Mouse (Mus musculus): ENCODE measurements at regions not wholly inside any gene's neighbourhood (a gene's known extent, or its start where the extent isn't known, plus 50 kb on each side); places are given as distances from the start of the nearest gene placed in this dataset.

DNA sequence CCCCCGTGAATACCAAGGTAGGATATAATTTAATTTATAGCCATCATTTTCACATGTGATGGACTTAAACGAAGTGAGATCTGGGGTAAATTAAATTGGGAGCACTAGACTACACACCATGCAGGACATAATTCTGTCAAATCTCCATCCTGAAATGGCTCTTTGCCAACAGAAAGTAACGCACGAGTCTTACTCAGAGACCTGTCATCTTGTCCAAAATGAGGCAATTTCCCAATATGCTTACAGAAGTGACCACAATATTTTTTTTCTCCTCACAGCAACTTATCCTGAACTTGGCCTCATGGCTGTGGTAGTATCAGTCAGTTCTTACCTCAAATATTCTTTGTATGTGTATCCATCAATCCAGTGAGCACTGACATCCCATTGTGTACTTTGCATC lies 955.2 kb downstream of the Gsdmc2 start:
- TF ChIP-seq CTCF (IDR thresholded peaks at IDR 0.05; ENCODE audit: low read depth, low read length) = no peak
- TF ChIP-seq EP300 (IDR thresholded peaks at IDR 0.05; ENCODE audit: insufficient read depth, low read depth, low read length) = no peak
- no peak for TF ChIP-seq POLR2A (IDR thresholded peaks at IDR 0.05; ENCODE audit: insufficient read depth, low read length)
